Comparison of ENCODE assay signal across 15 mouse cellular contexts in genomic region chr11:78069646-78070045, GRCm38 (mm10). TPM values are rescaled to one million over a fixed set of nuclear protein-coding genes. Genes with fewer than 3 reads are reported as not detected.
DNase-seq lines count a peak whose midpoint lies in the region; ATAC-seq lines count a peak whose summit lies in the region.
"Had no signal": no experiment of that assay in that cellular context is flagged by ENCODE, and none has a peak within 500 bp of the region (broad histone marks: within the 10 kb centered on the region; RNA-seq: fewer than 3 reads in every experiment).

No protein-coding gene starts in this region.

- no peak overlapping the region for H3K4me2 ChIP-seq in lung, embryonic 15.5 days
- H3K4me2 ChIP-seq in embryonic facial prominence, embryonic 11.5 days (ENCODE audit: low read depth, low read length) = no peak overlapping the region
- peak overlapping the region; percentile 79 for H3K4me2 ChIP-seq in liver, embryonic 16.5 days (ENCODE audit: low read depth, low read length)
- H3K4me2 ChIP-seq: hindbrain, embryonic 14.5 days had no signal

- no peaks in the 10 kb centered on the region for H3K9me3 ChIP-seq in lung, embryonic 15.5 days
- H3K9me3 ChIP-seq in embryonic facial prominence, embryonic 11.5 days (replicated peaks; ENCODE audit: control insufficient read depth, low read length) = no peaks in the 10 kb centered on the region
- no peaks in the 10 kb centered on the region for H3K9me3 ChIP-seq in liver, embryonic 16.5 days (replicated peaks; ENCODE audit: control insufficient read depth, low read length)

- peak; percentile 52; the same call in 1 of the 2 replicates for ATAC-seq in lung, embryonic 15.5 days (ENCODE audit: borderline replicate concordance, extremely low read depth, low FRiP score, low TSS enrichment)
- ATAC-seq in embryonic facial prominence, embryonic 11.5 days (replicated peaks; ENCODE audit: insufficient number of reproducible peaks, low FRiP score, low TSS enrichment, low read depth) = peak; percentile 66; the same call in 1 of the 2 replicates
- ATAC-seq in liver, embryonic 16.5 days (ENCODE audit: low read depth) = peak; percentile 74
- ATAC-seq: midbrain, embryonic 16.5 days had no signal

- H3K9ac ChIP-seq in lung, embryonic 15.5 days = no peak overlapping the region
- H3K9ac ChIP-seq in embryonic facial prominence, embryonic 11.5 days (replicated peaks; ENCODE audit: low read length) = no peak overlapping the region
- peak overlapping the region; percentile 94 for H3K9ac ChIP-seq in liver, embryonic 16.5 days (ENCODE audit: low read depth, low read length)
- H3K9ac ChIP-seq: hindbrain, embryonic 14.5 days had no signal

- 79% methylated on average over 6 of the region's 6 CpGs for WGBS in lung, embryonic 15.5 days
- WGBS in embryonic facial prominence, embryonic 11.5 days = 86% methylated on average over 6 of the region's 6 CpGs
- WGBS in liver, embryonic 16.5 days (ENCODE audit: insufficient replicate concordance) = 27% methylated on average over 6 of the region's 6 CpGs

- no peak overlapping the region for H3K27ac ChIP-seq in lung, embryonic 15.5 days
- H3K27ac ChIP-seq in embryonic facial prominence, embryonic 11.5 days (replicated peaks; ENCODE audit: low read depth, low read length) = no peak overlapping the region
- H3K27ac ChIP-seq in liver, embryonic 16.5 days (ENCODE audit: low read length) = peak overlapping the region; percentile 100
- H3K27ac ChIP-seq: hindbrain, embryonic 14.5 days had no signal

- peaks cover 15% of the 10 kb centered on the region for H3K36me3 ChIP-seq in lung, embryonic 15.5 days
- no peaks in the 10 kb centered on the region; the same call in 1 of the 2 replicates for H3K36me3 ChIP-seq in embryonic facial prominence, embryonic 11.5 days (replicated peaks; ENCODE audit: control insufficient read depth, insufficient read depth, low read depth, low read length)
- peaks cover 9% of the 10 kb centered on the region for H3K36me3 ChIP-seq in liver, embryonic 16.5 days (ENCODE audit: control insufficient read depth, insufficient read depth)

- no peaks in the 10 kb centered on the region for H3K4me1 ChIP-seq in lung, embryonic 15.5 days
- no peaks in the 10 kb centered on the region for H3K4me1 ChIP-seq in embryonic facial prominence, embryonic 11.5 days (ENCODE audit: control insufficient read depth, insufficient read depth, low read length)
- peaks cover 56% of the 10 kb centered on the region for H3K4me1 ChIP-seq in liver, embryonic 16.5 days (ENCODE audit: control insufficient read depth, low read depth, low read length)

- no peak overlapping the region for H3K4me3 ChIP-seq in lung, embryonic 15.5 days
- no peak overlapping the region for H3K4me3 ChIP-seq in embryonic facial prominence, embryonic 11.5 days (ENCODE audit: low read depth, low read length)
- H3K4me3 ChIP-seq in liver, embryonic 16.5 days (ENCODE audit: low read depth, low read length) = peak overlapping the region; percentile 74

- no peak for DNase-seq in lung, adult 18-20 months
- DNase-seq in embryonic facial prominence, embryonic 11.5 days (ENCODE audit: low spot score) = no peak
- peak; percentile 47 for DNase-seq in yolk sac, embryonic 10.5 days (ENCODE audit: low spot score)
- DNase-seq in adrenal gland, postnatal 4 days (ENCODE audit: low spot score in 2 of 2) = no peak
- no peak for DNase-seq in frontal cortex, postnatal 14 days (ENCODE audit: low spot score in 2 of 2)
- DNase-seq: cerebellum, postnatal 36 days; kidney, postnatal 14 days; lung, postnatal 10 days; right cerebral cortex, postnatal 4 days; thymus, postnatal 36 days had no signal

- no peaks in the 10 kb centered on the region for H3K27me3 ChIP-seq in lung, embryonic 15.5 days
- H3K27me3 ChIP-seq in embryonic facial prominence, embryonic 11.5 days (ENCODE audit: control insufficient read depth, insufficient read depth, low read length) = no peaks in the 10 kb centered on the region
- H3K27me3 ChIP-seq in liver, embryonic 16.5 days (ENCODE audit: control insufficient read depth, insufficient read depth, low read depth, low read length) = no peaks in the 10 kb centered on the region
- H3K27me3 ChIP-seq: CH12.LX had no signal

RNA-seq across cellular contexts. Expression of gene Eral1, which starts 10.5 kb away (rescaled TPM):
- polyA plus RNA-seq in lung, embryonic 15.5 days (2015; fragmentation: Nextera tagmentation; extraction: Ambion mirVana) = 34.3 and 36.4 TPM in 2 replicates
- 37.5 and 44.6 TPM in 2 replicates for polyA plus RNA-seq in embryonic facial prominence, embryonic 11.5 days (2014; fragmentation: Nextera tagmentation; extraction: Ambion mirVana)
- 12.4 and 12.7 TPM in 2 replicates for polyA plus RNA-seq in liver, embryonic 16.5 days (2015; fragmentation: Nextera tagmentation; extraction: Ambion mirVana)
- total RNA-seq in adrenal gland, postnatal 4 days (2021) = 10 to 100 TPM; 32.1 to 32.9 TPM

RNA-seq across cellular contexts. Expression of gene Fam222b, which starts 24.8 kb away (rescaled TPM):
- 12.4 and 13.9 TPM in 2 replicates for polyA plus RNA-seq in lung, embryonic 15.5 days (2015; fragmentation: Nextera tagmentation; extraction: Ambion mirVana)
- polyA plus RNA-seq in embryonic facial prominence, embryonic 11.5 days (2014; fragmentation: Nextera tagmentation; extraction: Ambion mirVana) = 19.0 and 22.8 TPM in 2 replicates
- polyA plus RNA-seq in liver, embryonic 16.5 days (2015; fragmentation: Nextera tagmentation; extraction: Ambion mirVana) = 3.4 and 4.9 TPM in 2 replicates
- 10 to 100 TPM; 20.3 to 22.1 TPM for total RNA-seq in adrenal gland, postnatal 4 days (2021)

RNA-seq across cellular contexts. Expression of gene Flot2, which starts 31.9 kb away (rescaled TPM):
- 65.9 and 67.2 TPM in 2 replicates for polyA plus RNA-seq in lung, embryonic 15.5 days (2015; fragmentation: Nextera tagmentation; extraction: Ambion mirVana)
- polyA plus RNA-seq in embryonic facial prominence, embryonic 11.5 days (2014; fragmentation: Nextera tagmentation; extraction: Ambion mirVana) = 40.4 and 45.7 TPM in 2 replicates
- 24.5 and 25.1 TPM in 2 replicates for polyA plus RNA-seq in liver, embryonic 16.5 days (2015; fragmentation: Nextera tagmentation; extraction: Ambion mirVana)
- 10 to 100 TPM; 81.8 to 83.8 TPM for total RNA-seq in adrenal gland, postnatal 4 days (2021)

RNA-seq across cellular contexts. Expression of gene Dhrs13, which starts 37.6 kb away (rescaled TPM):
- polyA plus RNA-seq in lung, embryonic 15.5 days (2015; fragmentation: Nextera tagmentation; extraction: Ambion mirVana) = 18.7 and 19.8 TPM in 2 replicates
- 17.3 and 19.5 TPM in 2 replicates for polyA plus RNA-seq in embryonic facial prominence, embryonic 11.5 days (2014; fragmentation: Nextera tagmentation; extraction: Ambion mirVana)
- 10.8 and 11.3 TPM in 2 replicates for polyA plus RNA-seq in liver, embryonic 16.5 days (2015; fragmentation: Nextera tagmentation; extraction: Ambion mirVana)
- 10 to 100 TPM; 10.3 to 12.1 TPM for total RNA-seq in adrenal gland, postnatal 4 days (2021)
